Comparison of ENCODE assay signal across 13 mouse cellular contexts in the genomic region with DNA sequence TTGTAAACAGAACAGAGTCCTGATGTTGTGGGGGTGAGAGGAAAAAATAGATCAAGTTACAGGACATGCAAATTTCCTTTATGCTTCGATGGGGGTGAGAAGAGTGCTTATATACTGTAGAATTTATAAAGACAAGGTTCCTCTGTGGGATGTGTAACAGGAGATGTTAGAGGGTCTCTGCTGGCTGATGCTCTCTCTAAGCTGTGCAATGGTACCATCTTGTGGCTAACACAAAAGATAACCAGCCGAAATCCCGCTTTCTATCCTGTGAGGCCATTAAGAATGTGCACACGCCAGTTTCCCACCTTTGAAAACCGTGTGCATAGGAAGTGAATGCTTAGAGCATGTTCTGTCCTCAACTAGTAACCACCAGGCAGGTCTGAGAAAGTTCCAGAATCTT.
DNase-seq lines count a peak whose midpoint lies in the region; ATAC-seq and TF ChIP-seq lines count a peak whose summit lies in the region.
"Had no signal": no experiment of that assay in that cellular context is flagged by ENCODE, and none has a peak within 500 bp of the region (broad histone marks: within the 10 kb centered on the region; RNA-seq: fewer than 3 reads in every experiment).

No protein-coding gene starts in this region.

- no peak overlapping the region for H3K27ac ChIP-seq in forebrain, embryonic 10.5 days
- H3K27ac ChIP-seq in forebrain, embryonic 12.5 days = no peak overlapping the region
- no peak overlapping the region for H3K27ac ChIP-seq in limb, embryonic 14.5 days (replicated peaks; ENCODE audit: low read depth, low read length)
- no peak overlapping the region for H3K27ac ChIP-seq in limb, embryonic 10.5 days
- H3K27ac ChIP-seq in hindbrain, embryonic 16.5 days (ENCODE audit: low read depth, low read length) = no peak overlapping the region
- H3K27ac ChIP-seq: limb, embryonic 15.5 days had no signal

- no peak for TF ChIP-seq POLR2A in limb, embryonic 14.5 days (IDR thresholded peaks at IDR 0.05; ENCODE audit: borderline replicate concordance, extremely low read depth, insufficient read depth, insufficient read length)

- no peaks in the 10 kb centered on the region for H3K27me3 ChIP-seq in forebrain, embryonic 10.5 days (ENCODE audit: poor library complexity, severe bottlenecking)
- no peaks in the 10 kb centered on the region for H3K27me3 ChIP-seq in forebrain, embryonic 12.5 days
- H3K27me3 ChIP-seq in limb, embryonic 14.5 days (ENCODE audit: control insufficient read depth, insufficient read depth, low read length) = no peaks in the 10 kb centered on the region
- no peaks in the 10 kb centered on the region for H3K27me3 ChIP-seq in limb, embryonic 10.5 days (ENCODE audit: low read depth, poor library complexity, severe bottlenecking)
- H3K27me3 ChIP-seq in hindbrain, embryonic 16.5 days (replicated peaks; ENCODE audit: control insufficient read depth, insufficient read depth, low read length) = no peaks in the 10 kb centered on the region
- H3K27me3 ChIP-seq: limb, embryonic 15.5 days had no signal

- H3K9me3 ChIP-seq in forebrain, embryonic 10.5 days = no peaks in the 10 kb centered on the region
- H3K9me3 ChIP-seq in forebrain, embryonic 12.5 days = no peaks in the 10 kb centered on the region
- no peaks in the 10 kb centered on the region for H3K9me3 ChIP-seq in limb, embryonic 14.5 days (ENCODE audit: control insufficient read depth, low read length)
- H3K9me3 ChIP-seq in limb, embryonic 10.5 days (replicated peaks) = no peaks in the 10 kb centered on the region
- no peaks in the 10 kb centered on the region for H3K9me3 ChIP-seq in hindbrain, embryonic 16.5 days (ENCODE audit: control insufficient read depth, low read length)
- H3K9me3 ChIP-seq: limb, embryonic 15.5 days; megakaryocyte, embryonic 14.5 days had no signal

- ATAC-seq in forebrain, embryonic 12.5 days (ENCODE audit: low FRiP score) = no peak
- no peak for ATAC-seq in limb, embryonic 14.5 days (ENCODE audit: low FRiP score, low read depth)
- ATAC-seq in hindbrain, embryonic 16.5 days = peak; percentile 85

- H3K4me2 ChIP-seq in forebrain, embryonic 12.5 days = no peak overlapping the region
- H3K4me2 ChIP-seq in limb, embryonic 14.5 days (replicated peaks; ENCODE audit: low read depth, low read length, severe bottlenecking) = no peak overlapping the region
- H3K4me2 ChIP-seq in hindbrain, embryonic 16.5 days (ENCODE audit: low read length) = no peak overlapping the region
- H3K4me2 ChIP-seq: limb, embryonic 15.5 days had no signal

- peak; percentile 14 for DNase-seq in forebrain, embryonic 10.5 days (ENCODE audit: extremely low spot score, low spot score)
- peak; percentile 44 for DNase-seq in limb, embryonic 14.5 days (ENCODE audit: low spot score)
- DNase-seq in limb, embryonic 10.5 days (ENCODE audit: low spot score) = no peak
- peak; percentile 48 for DNase-seq in brain, adult 2 months (ENCODE audit: low read depth, low spot score)
- DNase-seq in gastrocnemius, postnatal 4 days (ENCODE audit: low spot score in 2 of 2) = no peak
- DNase-seq in urinary bladder, postnatal 10 days (ENCODE audit: low spot score) = no peak
- DNase-seq: gastrocnemius, postnatal 14 days; heart, postnatal 36 days; kidney, postnatal 4 days had no signal

- H3K36me3 ChIP-seq in forebrain, embryonic 10.5 days (replicated peaks) = no peaks in the 10 kb centered on the region
- no peaks in the 10 kb centered on the region for H3K36me3 ChIP-seq in forebrain, embryonic 12.5 days (replicated peaks)
- H3K36me3 ChIP-seq in limb, embryonic 14.5 days (ENCODE audit: control insufficient read depth, insufficient read depth, low read length) = no peaks in the 10 kb centered on the region
- H3K36me3 ChIP-seq in limb, embryonic 10.5 days = no peaks in the 10 kb centered on the region
- H3K36me3 ChIP-seq in hindbrain, embryonic 16.5 days (ENCODE audit: control insufficient read depth, insufficient read depth, low read length) = no peaks in the 10 kb centered on the region
- H3K36me3 ChIP-seq: limb, embryonic 15.5 days had no signal

- H3K4me1 ChIP-seq in forebrain, embryonic 10.5 days = peaks cover 11% of the 10 kb centered on the region
- no peaks in the 10 kb centered on the region for H3K4me1 ChIP-seq in forebrain, embryonic 12.5 days
- no peaks in the 10 kb centered on the region for H3K4me1 ChIP-seq in limb, embryonic 14.5 days (ENCODE audit: control insufficient read depth, insufficient read depth, low read length)
- H3K4me1 ChIP-seq in limb, embryonic 10.5 days = no peaks in the 10 kb centered on the region
- H3K4me1 ChIP-seq in hindbrain, embryonic 16.5 days (ENCODE audit: control insufficient read depth, insufficient read depth, low read depth, low read length) = no peaks in the 10 kb centered on the region
- H3K4me1 ChIP-seq: limb, embryonic 15.5 days had no signal

- 60% methylated on average over 5 of the region's 5 CpGs for WGBS in forebrain, embryonic 10.5 days
- 55% methylated on average over 5 of the region's 5 CpGs for WGBS in forebrain, embryonic 12.5 days
- WGBS in limb, embryonic 14.5 days = 33% methylated on average over 5 of the region's 5 CpGs
- 58% methylated on average over 5 of the region's 5 CpGs for WGBS in limb, embryonic 10.5 days
- WGBS in hindbrain, embryonic 16.5 days = 36% methylated on average over 5 of the region's 5 CpGs

- H3K9ac ChIP-seq in forebrain, embryonic 12.5 days = no peak overlapping the region
- no peak overlapping the region for H3K9ac ChIP-seq in limb, embryonic 14.5 days (ENCODE audit: low read depth, low read length, severe bottlenecking)
- H3K9ac ChIP-seq in hindbrain, embryonic 16.5 days (ENCODE audit: low read depth, low read length) = no peak overlapping the region
- H3K9ac ChIP-seq: limb, embryonic 15.5 days had no signal

- H3K4me3 ChIP-seq in forebrain, embryonic 10.5 days = no peak overlapping the region
- no peak overlapping the region for H3K4me3 ChIP-seq in forebrain, embryonic 12.5 days (replicated peaks)
- no peak overlapping the region for H3K4me3 ChIP-seq in limb, embryonic 14.5 days (replicated peaks; ENCODE audit: low read length)
- H3K4me3 ChIP-seq in limb, embryonic 10.5 days = no peak overlapping the region
- H3K4me3 ChIP-seq in hindbrain, embryonic 16.5 days (ENCODE audit: low read length) = no peak overlapping the region
- H3K4me3 ChIP-seq: limb, embryonic 15.5 days; megakaryocyte, embryonic 14.5 days had no signal

Comparison
In these comparisons a context has a peak if more than half of its experiments do, and no peak if none do; other contexts are left out.
1. DNase-seq: peak in forebrain, embryonic 10.5 days (single experiment), limb, embryonic 14.5 days (single experiment) and brain, adult 2 months (single experiment); none in limb, embryonic 10.5 days (single experiment), gastrocnemius, postnatal 4 days (0 of 2) and urinary bladder, postnatal 10 days (single experiment).